Mouse (Mus musculus) fat pad, adult 2 months (tissue): ENCODE measurements around the gene Gm20388.

Source experiments
- DNase-seq: peaks from one replicate; pipeline ENCODE4 v3.0.0-alpha.2; 2011; ENCODE audit warnings: low read depth, low spot score; ENCODE audit errors: extremely low read depth

Gm20388 gene

GRCm38 (mm10) chr8:122697586-122697985, 2786.9 kb downstream of the Gm20388 start:
- DNase-seq: no peak

GRCm38 (mm10) chr8:122698254-122698768, 2787.7 kb downstream of the Gm20388 start:
- no peak for DNase-seq

- no peak for DNase-seq
Observed at GRCm38 (mm10) chr8:122699005-122699492, 2788.4 kb downstream of the Gm20388 start, which contains the start of gene Cbfa2t3. Gene Cbfa2t3 (minus strand): TSS chr8:122699109.

GRCm38 (mm10) chr8:122700628-122701027, 2790.0 kb downstream of the Gm20388 start:
- DNase-seq: no peak

- DNase-seq: no peak
Observed at GRCm38 (mm10) chr8:122701441-122702185, 2791.0 kb downstream of the Gm20388 start.

- no peak for DNase-seq
Observed at GRCm38 (mm10) chr8:122702301-122702941, 2791.8 kb downstream of the Gm20388 start.

GRCm38 (mm10) chr8:122702957-122703356, 2792.3 kb downstream of the Gm20388 start:
- no peak for DNase-seq

- no peak for DNase-seq
Observed at GRCm38 (mm10) chr8:122704612-122705011, 2794.0 kb downstream of the Gm20388 start.

GRCm38 (mm10) chr8:122705901-122706561, 2795.4 kb downstream of the Gm20388 start:
- DNase-seq: no peak

GRCm38 (mm10) chr8:122707184-122707583, 2796.5 kb downstream of the Gm20388 start:
- DNase-seq: no peak

- DNase-seq: no peak
Observed at GRCm38 (mm10) chr8:122709340-122710111, 2798.9 kb downstream of the Gm20388 start.

GRCm38 (mm10) chr8:122711480-122711879, 2800.8 kb downstream of the Gm20388 start:
- DNase-seq: no peak

- no peak for DNase-seq
Observed at GRCm38 (mm10) chr8:122711891-122712365, 2801.3 kb downstream of the Gm20388 start.

GRCm38 (mm10) chr8:122712411-122713156, 2801.9 kb downstream of the Gm20388 start:
- DNase-seq: no peak

- no peak for DNase-seq
Observed at GRCm38 (mm10) chr8:122713157-122713518, 2802.5 kb downstream of the Gm20388 start.

GRCm38 (mm10) chr8:122716566-122716965, 2805.9 kb downstream of the Gm20388 start:
- no peak for DNase-seq

GRCm38 (mm10) chr8:122717869-122718509, 2807.3 kb downstream of the Gm20388 start:
- no peak for DNase-seq

- DNase-seq: no peak
Observed at GRCm38 (mm10) chr8:122718711-122719499, 2808.3 kb downstream of the Gm20388 start.
